Mouse (Mus musculus) gastrocnemius, adult 8-10 months (tissue): ENCODE results near the gene Nlgn1. TPM values are rescaled to one million over a fixed set of nuclear protein-coding genes. Genes with fewer than 3 reads are reported as not detected.

Source experiments
- DNase-seq, 2 experiments: peaks; one replicate each; pipeline ENCODE4 v3.0.0; 2022; ENCODE audit warnings: low spot score in 2 of 2
- total RNA-seq, 4 experiments: library from RNA; stranded (reverse); gene quantifications; 2 replicates each; pipeline ENCODE4 v1.2.4; 2022

Gene Nlgn1
- total RNA-seq, 4 experiments from 2014 or later: 0.07 to 0.12 TPM; not detected in 2

- no peak for DNase-seq
Measured at GRCm38 (mm10) chr3:26069366-26069765, 262.9 kb downstream of the Nlgn1 start.

DNA sequence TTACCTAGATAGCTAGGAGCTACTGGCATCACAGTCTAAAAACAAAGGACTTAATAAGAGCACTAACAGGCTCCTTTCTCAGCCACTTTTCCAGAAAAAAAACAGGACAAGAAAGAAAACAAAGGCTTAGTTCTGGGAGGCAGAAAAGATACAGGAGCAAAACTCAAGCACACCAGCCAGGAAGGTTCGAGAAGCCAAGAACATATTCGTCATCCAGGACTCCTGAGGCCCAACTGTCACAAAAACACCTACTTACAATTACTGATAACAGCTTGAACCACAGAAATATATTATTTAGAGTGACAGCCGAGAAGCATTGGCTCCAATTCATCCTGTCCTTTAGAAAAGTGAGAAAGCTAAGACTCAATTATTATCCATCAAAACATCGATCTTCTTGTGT is 281.5 kb downstream of the Nlgn1 start:
- DNase-seq: no peak

DNA sequence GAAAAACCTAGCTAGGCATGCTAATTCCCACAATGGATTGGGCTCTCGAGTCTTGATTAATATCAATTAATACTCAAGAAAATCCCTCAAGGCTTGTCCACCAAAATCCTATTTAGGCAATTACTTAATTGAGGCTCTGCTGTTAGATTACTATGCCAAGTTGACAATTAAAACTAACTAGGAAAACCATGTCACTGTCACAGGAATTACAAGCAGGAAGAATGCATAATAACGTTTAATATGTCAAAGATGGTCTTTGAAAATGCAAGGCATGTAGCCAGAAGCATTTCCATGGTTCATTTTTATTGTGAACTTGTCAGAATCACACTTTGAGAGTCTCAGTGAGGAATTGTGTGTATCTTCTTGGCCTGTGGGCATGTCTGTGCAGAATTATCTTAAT is 289.3 kb downstream of the Nlgn1 start:
- no peak for DNase-seq

DNA sequence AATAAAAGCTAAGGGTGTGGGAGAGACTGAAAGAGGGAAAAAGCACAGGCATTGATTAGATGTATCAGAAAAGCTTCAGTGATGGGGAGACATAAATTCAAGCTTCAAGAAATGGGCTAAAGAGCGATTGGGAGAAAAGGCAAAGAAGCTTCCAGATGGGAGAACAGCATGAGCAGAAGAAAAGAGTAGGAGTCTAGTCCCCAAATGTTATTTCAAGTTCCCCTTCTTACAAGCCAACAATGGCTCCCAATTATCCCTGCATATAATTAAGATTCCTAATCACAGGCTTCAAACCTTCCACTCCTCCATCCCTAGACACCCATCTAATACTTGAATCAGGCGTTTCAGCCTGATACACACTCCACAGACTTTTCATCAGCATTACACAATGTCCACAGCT is 292.6 kb downstream of the Nlgn1 start:
- no peak for DNase-seq

DNA sequence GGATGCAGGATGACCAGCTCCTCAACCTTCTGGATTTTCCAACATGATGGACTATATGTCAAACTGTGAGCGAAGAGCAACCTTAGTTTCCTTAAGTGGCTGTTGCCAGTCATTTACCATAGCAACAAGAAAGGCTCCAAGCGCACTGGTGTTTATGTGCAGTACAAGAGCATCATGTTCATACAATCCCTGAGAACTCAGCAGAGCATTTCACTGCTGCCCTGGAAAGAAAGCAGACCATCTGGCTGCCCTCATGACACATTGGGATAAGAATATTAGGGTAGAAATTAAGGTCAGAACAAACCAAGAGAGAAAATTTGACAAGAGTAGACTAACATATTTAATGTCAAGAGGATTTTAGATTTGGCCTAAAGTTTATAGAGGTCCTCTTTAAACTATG is 306.2 kb downstream of the Nlgn1 start:
- no peak for DNase-seq

DNA sequence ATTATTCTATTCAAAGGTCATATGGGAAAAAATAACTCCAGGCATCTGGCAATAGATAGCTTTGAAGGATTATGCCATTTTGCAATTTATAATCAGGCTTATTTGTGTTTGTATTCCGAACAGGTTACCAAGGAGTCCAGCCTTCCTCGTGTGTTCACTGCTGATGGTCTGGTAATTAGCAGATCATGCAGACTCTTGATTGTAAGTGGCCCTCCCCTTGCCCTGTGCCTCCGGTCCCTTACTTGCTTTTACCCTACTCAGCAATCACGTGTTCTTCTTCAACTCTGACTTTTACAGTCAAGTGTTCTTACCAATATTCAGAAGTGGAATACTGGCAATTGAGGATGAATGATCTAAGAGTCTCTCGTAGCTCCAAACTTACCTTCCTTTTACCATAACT is 309.0 kb downstream of the Nlgn1 start:
- no peak for DNase-seq

DNA sequence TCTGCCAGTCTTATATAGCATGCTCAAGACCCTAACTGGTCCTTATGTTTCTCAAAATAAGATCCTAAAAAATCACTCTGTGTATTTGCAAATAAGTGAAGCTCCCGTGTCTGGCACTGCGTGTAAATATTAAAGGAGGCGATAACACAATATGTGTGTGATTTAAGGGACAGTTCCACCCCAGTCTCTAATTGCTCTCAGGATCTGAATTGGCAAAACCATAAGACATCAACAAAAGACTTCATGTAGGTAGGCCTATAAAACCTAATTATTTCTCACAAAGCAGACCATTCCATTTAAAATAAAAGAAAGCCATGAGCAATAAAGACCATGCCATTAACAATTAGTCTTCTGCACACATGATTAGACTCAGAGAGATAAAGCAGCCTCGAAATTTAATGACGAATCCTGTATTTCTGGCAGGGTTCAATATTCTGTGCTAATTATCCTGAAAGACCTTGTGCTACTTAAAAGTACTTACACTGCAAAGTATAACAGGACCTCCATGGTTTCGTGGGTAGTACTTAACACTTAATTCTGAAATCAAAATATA is 310.6 kb downstream of the Nlgn1 start:
- DNase-seq: no peak

GRCm38 (mm10) chr3:26011310-26012078 is 320.8 kb downstream of the Nlgn1 start:
- no peak for DNase-seq

DNA sequence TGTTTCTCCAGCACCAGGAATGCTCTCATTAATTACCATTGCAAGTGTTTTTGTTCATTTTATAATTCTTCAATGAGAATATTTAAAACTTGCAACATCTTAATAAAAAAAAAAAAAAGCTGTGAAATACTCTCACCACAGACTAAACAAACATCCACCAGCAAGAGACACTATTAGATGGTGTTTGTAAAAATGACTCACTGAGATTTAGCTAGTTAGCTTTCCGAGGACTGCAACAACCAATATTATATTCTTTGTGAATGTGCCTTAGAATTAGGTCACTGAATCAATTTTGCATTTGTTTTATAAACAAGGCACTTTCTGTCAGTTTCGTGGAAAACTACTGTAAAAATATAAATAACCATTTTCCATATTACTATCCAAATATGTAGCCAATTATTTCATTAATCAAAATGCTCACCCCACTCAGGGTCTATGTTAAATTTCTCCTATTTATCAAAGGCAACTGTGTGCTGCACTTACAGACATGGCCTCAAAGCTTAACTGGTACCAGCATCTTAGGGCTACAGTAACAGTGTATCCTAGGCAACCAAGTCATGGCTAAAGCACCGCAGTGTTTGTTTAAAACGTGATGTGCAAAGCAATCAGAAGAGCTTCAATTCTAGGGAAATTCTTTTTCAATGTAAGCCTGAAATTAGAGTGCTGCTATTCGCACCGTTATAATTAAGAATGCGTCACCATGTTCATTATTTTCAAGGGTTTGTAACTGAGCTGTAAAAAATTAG is 329.2 kb downstream of the Nlgn1 start:
- no peak for DNase-seq

GRCm38 (mm10) chr3:26002367-26002766 is 329.9 kb downstream of the Nlgn1 start:
- no peak for DNase-seq

DNA sequence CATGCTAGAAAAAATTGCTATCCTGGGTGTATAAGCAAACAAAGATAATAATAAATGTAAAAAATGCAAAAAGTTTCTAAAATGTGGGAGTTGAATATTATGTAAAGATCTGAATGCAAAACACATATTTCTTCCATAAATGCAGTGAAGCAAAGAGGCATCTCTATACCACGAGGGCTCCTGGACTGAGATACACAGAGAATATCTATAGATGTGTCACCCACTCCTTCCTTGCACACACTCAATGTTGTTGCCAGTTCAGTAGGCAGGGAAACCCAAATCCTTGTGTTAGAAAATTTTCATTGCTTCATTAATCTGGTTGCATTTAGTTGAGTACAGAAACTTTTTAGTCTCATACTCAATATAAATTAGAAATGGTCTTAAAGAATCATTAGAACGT is 364.7 kb downstream of the Nlgn1 start:
- DNase-seq: no peak

GRCm38 (mm10) chr3:25964237-25964636 is 368.0 kb downstream of the Nlgn1 start:
- no peak for DNase-seq

DNA sequence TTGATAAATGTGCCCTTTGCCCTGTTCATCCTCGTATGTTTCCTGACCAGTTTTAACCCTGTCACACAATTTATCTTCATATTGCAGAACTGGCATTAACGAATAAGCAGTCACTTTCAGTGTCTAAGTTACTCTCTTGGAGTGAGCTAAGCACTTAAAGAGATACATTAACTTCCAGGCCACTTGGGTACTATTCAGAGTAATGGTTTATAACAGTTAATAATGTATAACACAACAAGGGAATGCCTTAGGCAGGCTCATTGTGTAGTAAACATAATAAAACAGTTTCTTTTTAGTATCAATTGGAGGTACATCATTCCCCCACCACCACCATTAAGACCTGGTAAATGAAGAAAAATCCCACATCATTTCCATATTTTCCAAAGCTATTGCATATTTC is 368.7 kb downstream of the Nlgn1 start:
- DNase-seq: no peak

DNA sequence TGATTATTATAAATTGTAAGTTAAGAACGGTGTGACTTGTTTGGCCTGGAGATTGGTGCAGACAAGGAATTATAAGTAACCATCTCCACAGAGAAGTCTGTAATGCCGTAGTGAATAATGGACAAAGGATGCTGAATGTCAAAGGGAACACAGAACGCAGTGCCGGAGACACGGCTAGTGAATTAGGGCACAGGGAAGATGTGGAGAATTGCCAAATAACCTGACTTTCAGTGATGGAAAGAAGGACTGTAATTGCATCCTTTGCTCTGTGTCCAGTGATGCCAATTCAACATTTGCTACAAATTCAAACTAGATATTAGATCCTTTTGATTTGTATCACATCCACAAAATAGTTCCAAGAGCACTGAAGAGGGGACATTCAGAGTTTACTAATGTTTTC is 415.7 kb downstream of the Nlgn1 start:
- DNase-seq: no peak

GRCm38 (mm10) chr3:25914365-25915065 is 417.7 kb downstream of the Nlgn1 start:
- DNase-seq: no peak

DNA sequence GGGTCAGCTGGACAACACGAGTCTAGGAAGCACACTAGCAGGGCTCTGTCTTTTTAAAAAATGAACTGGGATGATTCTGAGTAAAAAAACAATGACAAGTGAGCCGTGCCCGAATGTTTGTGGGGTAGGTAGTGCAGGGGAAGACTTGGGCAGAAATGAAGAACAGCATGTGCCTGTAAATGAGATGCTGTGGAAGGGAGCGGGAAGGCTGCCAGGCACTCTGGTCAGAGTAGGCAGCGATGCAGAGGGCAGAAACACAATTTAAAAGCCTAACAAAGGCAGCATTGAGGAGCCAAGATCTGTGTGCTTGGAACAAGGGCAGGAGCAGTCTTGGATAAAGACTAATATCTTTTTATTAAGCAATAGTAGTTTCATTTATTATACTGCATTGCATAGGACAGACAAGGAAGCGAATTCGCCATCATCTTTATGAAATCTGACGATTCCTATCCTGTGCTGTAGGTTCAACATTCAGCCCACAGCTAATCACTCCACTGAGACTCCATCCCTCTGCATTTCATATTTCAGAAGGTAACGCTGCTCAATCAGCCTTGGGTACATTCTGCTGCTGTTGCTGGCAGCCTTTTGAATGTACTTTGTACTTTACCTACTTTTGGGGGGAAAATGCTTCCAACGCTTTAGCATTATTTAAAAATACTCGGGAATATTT is 429.0 kb downstream of the Nlgn1 start:
- DNase-seq: no peak

- DNase-seq: no peak
Measured at GRCm38 (mm10) chr3:25897456-25897855, 434.8 kb downstream of the Nlgn1 start.

DNA sequence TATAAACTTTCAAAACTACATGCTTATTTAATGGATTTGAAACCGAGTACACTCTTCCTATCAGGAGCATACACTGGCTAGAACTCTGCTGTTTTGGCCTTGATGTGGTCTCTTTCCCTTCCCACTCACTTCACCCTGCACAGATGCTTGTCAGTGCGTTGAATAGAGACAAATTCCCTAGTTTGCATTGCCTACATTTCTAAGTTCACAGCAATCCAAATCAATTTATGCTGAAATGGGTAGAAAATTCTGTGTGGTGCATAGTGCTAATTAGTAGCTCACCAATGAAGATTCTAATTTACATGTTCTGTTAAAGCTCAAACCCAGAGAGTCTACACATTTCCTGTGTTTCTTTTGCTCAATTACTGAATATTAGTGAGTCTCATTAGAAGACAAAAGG is 447.5 kb downstream of the Nlgn1 start:
- DNase-seq: no peak

DNA sequence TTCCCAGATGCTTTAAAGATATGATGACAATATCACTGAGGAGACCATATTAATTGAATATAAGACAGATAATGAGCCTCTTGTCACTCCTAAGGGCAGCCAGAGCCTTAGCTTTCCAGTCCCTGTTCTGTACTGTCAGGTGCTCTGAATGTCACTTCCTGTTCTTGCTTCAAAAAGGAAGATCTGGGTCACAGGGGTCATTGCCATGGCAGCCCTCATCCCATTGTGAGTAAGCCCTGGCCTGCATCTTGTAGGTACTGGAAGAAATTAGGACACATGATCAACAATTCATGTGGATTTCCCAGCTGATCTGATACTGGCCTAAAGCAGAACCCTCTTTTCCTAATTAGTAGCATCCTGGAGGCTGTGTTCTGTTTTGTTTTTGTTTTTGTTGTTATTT is 463.1 kb downstream of the Nlgn1 start:
- DNase-seq: no peak

DNA sequence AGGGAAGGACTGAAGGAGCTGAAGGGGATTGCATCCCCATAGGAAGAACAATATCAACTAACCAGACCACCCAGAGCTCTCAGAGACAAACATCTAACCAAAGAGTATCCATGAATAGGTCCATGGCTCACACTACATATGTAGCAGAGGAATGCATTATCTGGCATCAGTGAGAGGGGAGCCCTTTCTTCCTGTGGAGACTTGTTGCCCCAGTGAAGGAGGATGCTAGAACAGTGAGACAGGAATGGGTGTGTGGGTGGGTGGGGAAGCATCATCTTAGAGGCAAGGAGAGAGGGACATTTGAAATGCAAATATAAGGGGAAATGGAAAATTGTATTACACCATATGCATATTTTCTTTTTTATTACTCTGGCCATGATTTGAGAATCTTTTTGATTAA is 473.9 kb downstream of the Nlgn1 start:
- DNase-seq: no peak

DNA sequence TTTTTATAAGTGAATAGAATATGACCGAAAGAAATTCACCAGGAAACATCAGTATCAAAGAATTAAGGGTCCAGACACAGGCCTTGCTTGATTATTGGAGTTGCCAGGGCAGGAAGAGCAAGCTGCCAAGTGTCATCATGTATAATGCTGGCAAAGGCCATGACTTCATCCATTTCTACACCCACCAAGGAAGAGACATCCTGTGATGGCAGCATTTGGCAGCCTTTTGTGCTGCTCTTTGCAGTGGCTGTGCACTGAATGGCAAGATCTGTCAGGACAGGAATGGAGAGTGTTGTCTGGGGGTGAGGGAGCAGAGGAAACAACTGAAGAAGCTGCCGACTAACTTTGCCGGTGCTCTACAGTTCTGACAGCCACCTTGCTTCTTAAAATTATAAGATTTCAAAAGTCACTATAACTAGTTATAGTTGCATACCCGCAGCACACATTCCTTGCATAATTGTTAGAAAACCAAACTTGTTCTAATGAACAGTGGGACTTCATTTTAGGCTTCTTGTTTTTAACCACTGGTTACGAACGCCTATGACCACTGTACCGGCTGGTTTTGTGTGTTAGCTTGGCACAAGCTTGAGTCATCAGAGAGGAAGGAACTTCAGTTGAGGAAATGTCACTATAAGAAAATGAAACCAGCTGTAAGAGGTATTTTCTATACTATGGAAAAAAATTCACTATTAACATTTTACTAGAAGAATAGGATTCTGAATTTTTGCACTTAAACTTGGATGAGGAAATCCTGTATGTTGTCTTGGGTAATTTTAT is 487.4 kb downstream of the Nlgn1 start:
- no peak for DNase-seq
